Mouse (Mus musculus): ENCODE measurements around the gene Mctp1. TPM values are rescaled to one million over a fixed set of nuclear protein-coding genes. Genes with fewer than 3 reads are reported as not detected.

Gene Mctp1
- 1.4 and 1.5 TPM in 2 replicates for polyA plus RNA-seq (2012)

GRCm38 (mm10) chr13:76383972-76384663 lies at the start of gene Mctp1:
Gene Mctp1 (plus strand): TSS chr13:76384535.

Other genes with a start within 250 kb of the Mctp1 start
- gene Fam81b, start 79.5 kb upstream of the Mctp1 start, polyA plus RNA-seq (2012), result not detected in 2 replicates

Data from megakaryocyte-erythroid progenitor cell, adult 5 weeks (primary cell).